Mouse (Mus musculus): ENCODE measurements around the gene Sbf2. TPM values are rescaled to one million over a fixed set of nuclear protein-coding genes. Genes with fewer than 3 reads are reported as not detected.

Gene Sbf2
- polyA plus RNA-seq, 1 experiment from 2014 or later = 29.2 TPM

GRCm38 (mm10) chr7:110627486-110628272 is 13.0 kb upstream of the Sbf2 start, which contains the start of gene Adm:
Gene Adm (plus strand): TSS chr7:110627661.
- Histone ChIP-seq H3K4me1 (peaks cover 57% of the 10 kb centered on the region), H3K27ac (no peak within 1 kb of the TSS), H3K9ac (peak within 1 kb of the TSS; percentile 29; the same call in 1 of the 2 replicates), H3K4me3 (peak within 1 kb of the TSS; percentile 48), H3K9me3 (no peaks in the 10 kb centered on the region), H3K27me3 (peaks cover 52% of the 10 kb centered on the region), H3K36me3 (no peaks in the 10 kb centered on the region), H3K4me2 (peak within 1 kb of the TSS; percentile 75)
- ATAC-seq (ENCODE audit: insufficient number of reproducible peaks, low FRiP score, low TSS enrichment, low read depth) = no peak
- 1% methylated on average over 30 of the region's 30 CpGs for WGBS

GRCm38 (mm10) chr7:110627099-110627482 is 12.4 kb upstream of the Sbf2 start:
- Histone ChIP-seq H3K36me3 (no peaks in the 10 kb centered on the region), H3K9ac (no peak overlapping the region), H3K9me3 (no peaks in the 10 kb centered on the region), H3K4me1 (peaks cover 57% of the 10 kb centered on the region), H3K27me3 (peaks cover 52% of the 10 kb centered on the region), H3K4me3 (peak overlapping the region; percentile 48), H3K4me2 (peak overlapping the region; percentile 75), H3K27ac (no peak overlapping the region)
- WGBS = under 1% methylated on average over 12 of the region's 12 CpGs
- no peak for ATAC-seq (ENCODE audit: insufficient number of reproducible peaks, low FRiP score, low TSS enrichment, low read depth)

- peak overlapping the region; percentile 48 for H3K4me3 ChIP-seq
- peak overlapping the region; percentile 75 for H3K4me2 ChIP-seq
- 7% methylated on average over 28 of the region's 28 CpGs for WGBS
- H3K9ac ChIP-seq = no peak overlapping the region; the same call in 1 of the 2 replicates
- H3K36me3 ChIP-seq = no peaks in the 10 kb centered on the region
- H3K27ac ChIP-seq = no peak overlapping the region
- peaks cover 52% of the 10 kb centered on the region for H3K27me3 ChIP-seq
- no peak for ATAC-seq (ENCODE audit: insufficient number of reproducible peaks, low FRiP score, low TSS enrichment, low read depth)
- H3K4me1 ChIP-seq = peaks cover 55% of the 10 kb centered on the region
- no peaks in the 10 kb centered on the region for H3K9me3 ChIP-seq
Observed at GRCm38 (mm10) chr7:110626186-110627098, 11.7 kb upstream of the Sbf2 start.

- peaks cover 52% of the 10 kb centered on the region for H3K27me3 ChIP-seq
- no peak overlapping the region for H3K27ac ChIP-seq
- H3K9ac ChIP-seq = no peak overlapping the region
- H3K4me1 ChIP-seq = peaks cover 45% of the 10 kb centered on the region
- ATAC-seq (ENCODE audit: insufficient number of reproducible peaks, low FRiP score, low TSS enrichment, low read depth) = no peak
- H3K4me2 ChIP-seq = no peak overlapping the region
- H3K9me3 ChIP-seq = no peaks in the 10 kb centered on the region
- 59% methylated on average over 10 of the region's 10 CpGs for WGBS
- no peaks in the 10 kb centered on the region for H3K36me3 ChIP-seq
- H3K4me3 ChIP-seq = no peak overlapping the region
Observed at GRCm38 (mm10) chr7:110625489-110625888, 10.8 kb upstream of the Sbf2 start.

- Histone ChIP-seq H3K9ac (no peak overlapping the region), H3K4me2 (no peak overlapping the region), H3K9me3 (no peaks in the 10 kb centered on the region), H3K4me1 (peaks cover 42% of the 10 kb centered on the region), H3K4me3 (no peak overlapping the region), H3K27me3 (peaks cover 53% of the 10 kb centered on the region), H3K36me3 (no peaks in the 10 kb centered on the region), H3K27ac (no peak overlapping the region)
- WGBS = 79% methylated on average over 13 of the region's 13 CpGs
- ATAC-seq (ENCODE audit: insufficient number of reproducible peaks, low FRiP score, low TSS enrichment, low read depth) = no peak
Observed at GRCm38 (mm10) chr7:110624961-110625360, 10.2 kb upstream of the Sbf2 start.

- WGBS = 54% methylated on average over 2 of the region's 2 CpGs
- H3K4me3 ChIP-seq = no peak overlapping the region
- H3K4me2 ChIP-seq = no peak overlapping the region
- no peaks in the 10 kb centered on the region for H3K9me3 ChIP-seq
- H3K36me3 ChIP-seq = no peaks in the 10 kb centered on the region
- no peak for ATAC-seq (ENCODE audit: insufficient number of reproducible peaks, low FRiP score, low TSS enrichment, low read depth)
- peaks cover 37% of the 10 kb centered on the region for H3K4me1 ChIP-seq
- no peak overlapping the region for H3K9ac ChIP-seq
- no peak overlapping the region for H3K27ac ChIP-seq
- peaks cover 46% of the 10 kb centered on the region for H3K27me3 ChIP-seq
Observed at GRCm38 (mm10) chr7:110624067-110624466, 9.3 kb upstream of the Sbf2 start.

GRCm38 (mm10) chr7:110619086-110619611 is 4.4 kb upstream of the Sbf2 start:
- Histone ChIP-seq H3K36me3 (no peaks in the 10 kb centered on the region), H3K4me1 (peaks cover 7% of the 10 kb centered on the region; the same call in 1 of the 2 replicates), H3K27me3 (0 out of 2 replicates have a peak, but pooled peaks cover 2% of the 10 kb centered on the region), H3K9me3 (no peaks in the 10 kb centered on the region), H3K4me3 (no peak overlapping the region), H3K27ac (no peak overlapping the region), H3K4me2 (no peak overlapping the region), H3K9ac (no peak overlapping the region)
- WGBS = 28% methylated on average over 9 of the region's 9 CpGs
- no peak for ATAC-seq (ENCODE audit: insufficient number of reproducible peaks, low FRiP score, low TSS enrichment, low read depth)

GRCm38 (mm10) chr7:110615792-110616191 is 1.1 kb upstream of the Sbf2 start:
- Histone ChIP-seq H3K9me3 (no peaks in the 10 kb centered on the region), H3K27ac (peak overlapping the region; percentile 98; the same call in 1 of the 2 replicates), H3K9ac (no peak overlapping the region), H3K4me3 (no peak overlapping the region), H3K4me2 (peak overlapping the region; percentile 85), H3K4me1 (peaks cover 13% of the 10 kb centered on the region), H3K27me3 (0 out of 2 replicates have a peak, but pooled peaks cover 2% of the 10 kb centered on the region), H3K36me3 (no peaks in the 10 kb centered on the region)
- 18% methylated on average over 11 of the region's 11 CpGs for WGBS
- ATAC-seq (ENCODE audit: insufficient number of reproducible peaks, low FRiP score, low TSS enrichment, low read depth) = no peak

GRCm38 (mm10) chr7:110615151-110615631 is 469 bp upstream of the Sbf2 start:
- Histone ChIP-seq H3K4me2 (peak overlapping the region; percentile 85), H3K9ac (peak overlapping the region; percentile 85), H3K36me3 (no peaks in the 10 kb centered on the region), H3K27me3 (no peaks in the 10 kb centered on the region), H3K4me1 (peaks cover 13% of the 10 kb centered on the region), H3K4me3 (peak overlapping the region; percentile 87), H3K9me3 (no peaks in the 10 kb centered on the region), H3K27ac (peak overlapping the region; percentile 98)
- ATAC-seq (ENCODE audit: insufficient number of reproducible peaks, low FRiP score, low TSS enrichment, low read depth) = 0 out of 2 replicates have a peak, but pooled peaks have one; percentile 2
- 0% methylated on average over 20 of the region's 20 CpGs for WGBS

- H3K4me2 ChIP-seq = peak overlapping the region; percentile 85
- 4% methylated on average over 17 of the region's 17 CpGs for WGBS
- ATAC-seq (ENCODE audit: insufficient number of reproducible peaks, low FRiP score, low TSS enrichment, low read depth) = no peak
- peak overlapping the region; percentile 85 for H3K9ac ChIP-seq
- no peaks in the 10 kb centered on the region for H3K27me3 ChIP-seq
- H3K4me3 ChIP-seq = peak overlapping the region; percentile 87
- H3K9me3 ChIP-seq = no peaks in the 10 kb centered on the region
- no peaks in the 10 kb centered on the region for H3K36me3 ChIP-seq
- H3K27ac ChIP-seq = peak overlapping the region; percentile 98
- peaks cover 11% of the 10 kb centered on the region for H3K4me1 ChIP-seq
Observed at GRCm38 (mm10) chr7:110613381-110614132, 1.2 kb downstream of the Sbf2 start.

- H3K27me3 ChIP-seq = no peaks in the 10 kb centered on the region
- no peak overlapping the region for H3K27ac ChIP-seq
- no peaks in the 10 kb centered on the region for H3K36me3 ChIP-seq
- no peak for ATAC-seq (ENCODE audit: insufficient number of reproducible peaks, low FRiP score, low TSS enrichment, low read depth)
- H3K4me3 ChIP-seq = no peak overlapping the region
- H3K4me1 ChIP-seq = no peaks in the 10 kb centered on the region
- WGBS = 100% methylated on average over 1 of the region's 1 CpGs
- no peaks in the 10 kb centered on the region for H3K9me3 ChIP-seq
- H3K4me2 ChIP-seq = no peak overlapping the region
- no peak overlapping the region for H3K9ac ChIP-seq
Observed at GRCm38 (mm10) chr7:110606906-110607305, 7.8 kb downstream of the Sbf2 start.
